Mouse (Mus musculus) urinary bladder, postnatal 14 days (tissue): ENCODE results near the gene Atp8a2.

Experiments used
- DNase-seq: peaks from one replicate; pipeline ENCODE4 v3.0.0; 2021; ENCODE audit warnings: low spot score

Atp8a2 gene

GRCm38 (mm10) chr14:59919865-59920264, 277.1 kb downstream of the Atp8a2 start:
- no peak for DNase-seq

GRCm38 (mm10) chr14:59903484-59904130, 293.4 kb downstream of the Atp8a2 start:
- no peak for DNase-seq

GRCm38 (mm10) chr14:59893971-59894370, 303.0 kb downstream of the Atp8a2 start:
- DNase-seq, result no peak

- no peak for DNase-seq
These were observed 304.9 kb downstream of the Atp8a2 start for GRCm38 (mm10) chr14:59892084-59892483.

GRCm38 (mm10) chr14:59891491-59891890, 305.5 kb downstream of the Atp8a2 start:
- no peak for DNase-seq

GRCm38 (mm10) chr14:59890818-59891217, 306.2 kb downstream of the Atp8a2 start:
- DNase-seq, result no peak

- no peak for DNase-seq
These were observed 306.9 kb downstream of the Atp8a2 start for GRCm38 (mm10) chr14:59890107-59890506.

GRCm38 (mm10) chr14:59888446-59888845, 308.5 kb downstream of the Atp8a2 start:
- no peak for DNase-seq

- DNase-seq, result no peak
These were observed 308.9 kb downstream of the Atp8a2 start for GRCm38 (mm10) chr14:59888046-59888445.

GRCm38 (mm10) chr14:59887061-59887861, 309.7 kb downstream of the Atp8a2 start:
- peak; percentile 14 for DNase-seq

GRCm38 (mm10) chr14:59883517-59884069, 313.4 kb downstream of the Atp8a2 start:
- DNase-seq, result no peak

GRCm38 (mm10) chr14:59880829-59881228, 316.1 kb downstream of the Atp8a2 start:
- DNase-seq, result no peak

- no peak for DNase-seq
These were observed 318.7 kb downstream of the Atp8a2 start for GRCm38 (mm10) chr14:59878248-59878647.

GRCm38 (mm10) chr14:59876525-59876924, 320.5 kb downstream of the Atp8a2 start:
- no peak for DNase-seq

GRCm38 (mm10) chr14:59868369-59868768, 328.6 kb downstream of the Atp8a2 start:
- no peak for DNase-seq

GRCm38 (mm10) chr14:59867749-59868148, 329.2 kb downstream of the Atp8a2 start:
- no peak for DNase-seq

- no peak for DNase-seq
These were observed 331.0 kb downstream of the Atp8a2 start for GRCm38 (mm10) chr14:59866001-59866400.

- no peak for DNase-seq
These were observed 334.6 kb downstream of the Atp8a2 start for GRCm38 (mm10) chr14:59862351-59862750.

- DNase-seq, result no peak
These were observed 337.1 kb downstream of the Atp8a2 start for GRCm38 (mm10) chr14:59859830-59860229.

- no peak for DNase-seq
These were observed 338.3 kb downstream of the Atp8a2 start for GRCm38 (mm10) chr14:59858501-59859225.

- peak; percentile 9 for DNase-seq
These were observed 343.8 kb downstream of the Atp8a2 start for GRCm38 (mm10) chr14:59853139-59853538.

- no peak for DNase-seq
These were observed 350.2 kb downstream of the Atp8a2 start for GRCm38 (mm10) chr14:59846609-59847375.
